Mouse (Mus musculus) thymus, postnatal 4 days (tissue): Measurements from ENCODE around the gene Eya3.
"Not testable (repeated sequence)": the region's sequence is repeated elsewhere in the genome, so short reads cannot be mapped to it uniquely, and the experiment has no call there.

Experiments
- DNase-seq: peaks from one replicate; pipeline ENCODE4 v3.0.0; 2021

Eya3 gene

GRCm38 (mm10) chr4:132638461-132639190 lies at the start of gene Eya3:
Eya3 (plus strand) TSS chr4:132638987.
- peak; percentile 95 for DNase-seq

- DNase-seq = no peak
Observed at GRCm38 (mm10) chr4:132590642-132591041, 48.1 kb upstream of the Eya3 start.

GRCm38 (mm10) chr4:132592958-132593357 lies 45.8 kb upstream of the Eya3 start:
- no peak for DNase-seq

- DNase-seq = no peak
Observed at GRCm38 (mm10) chr4:132594191-132594590, 44.6 kb upstream of the Eya3 start.

GRCm38 (mm10) chr4:132598861-132599260 lies 39.9 kb upstream of the Eya3 start:
- DNase-seq = no peak

- DNase-seq = no peak
Observed at GRCm38 (mm10) chr4:132599764-132600163, 39.0 kb upstream of the Eya3 start.

GRCm38 (mm10) chr4:132600465-132600864 lies 38.3 kb upstream of the Eya3 start:
- no peak for DNase-seq

- not testable (repeated sequence) for DNase-seq
Observed at GRCm38 (mm10) chr4:132601242-132601641, 37.5 kb upstream of the Eya3 start.

GRCm38 (mm10) chr4:132603468-132603867 lies 35.3 kb upstream of the Eya3 start:
- no peak for DNase-seq

GRCm38 (mm10) chr4:132605816-132606215 lies 33.0 kb upstream of the Eya3 start:
- no peak for DNase-seq

- DNase-seq = no peak
Observed at GRCm38 (mm10) chr4:132608147-132608546, 30.6 kb upstream of the Eya3 start.

GRCm38 (mm10) chr4:132610301-132610984 lies 28.3 kb upstream of the Eya3 start:
- no peak for DNase-seq

GRCm38 (mm10) chr4:132611320-132611719 lies 27.5 kb upstream of the Eya3 start:
- DNase-seq = no peak

- no peak for DNase-seq
Observed at GRCm38 (mm10) chr4:132617873-132618272, 20.9 kb upstream of the Eya3 start.

GRCm38 (mm10) chr4:132618850-132619375 lies 19.9 kb upstream of the Eya3 start:
- DNase-seq = no peak

GRCm38 (mm10) chr4:132620134-132620533 lies 18.7 kb upstream of the Eya3 start:
- DNase-seq = peak; percentile 22

GRCm38 (mm10) chr4:132621287-132622068 lies 17.3 kb upstream of the Eya3 start:
- DNase-seq = no peak

GRCm38 (mm10) chr4:132624034-132624657 lies 14.6 kb upstream of the Eya3 start:
- peak; percentile 13 for DNase-seq

GRCm38 (mm10) chr4:132628830-132629229 lies 10.0 kb upstream of the Eya3 start:
- DNase-seq = peak; percentile 87

- DNase-seq = no peak
Observed at GRCm38 (mm10) chr4:132635971-132636370, 2.8 kb upstream of the Eya3 start.

- peak; percentile 46 for DNase-seq
Observed at GRCm38 (mm10) chr4:132636554-132636953, 2.2 kb upstream of the Eya3 start.

GRCm38 (mm10) chr4:132639191-132639713 lies 465 bp downstream of the Eya3 start:
- DNase-seq = no peak

- no peak for DNase-seq
Observed at GRCm38 (mm10) chr4:132647439-132647838, 8.7 kb downstream of the Eya3 start.
